Mouse (Mus musculus) kidney, postnatal 0 days (tissue): ENCODE measurements at regions not wholly inside any gene's neighbourhood (a gene's known extent, or its start where the extent isn't known, plus 50 kb on each side); places are given as distances from the start of the nearest gene placed in this dataset.

Source experiments
- ATAC-seq: fragments of 200-750 bp; cut with Nextera tagmentation; replicated peaks from 2 replicates; pipeline ENCODE4 v1.8.0; 2017; ENCODE audit warnings: low read depth, moderate number of reproducible peaks, moderate TSS enrichment, moderate library complexity; ENCODE audit not compliant: low FRiP score
- DNase-seq: peaks from one replicate; pipeline ENCODE4 v3.0.0-alpha.2; 2016; ENCODE audit warnings: low spot score
- H3K27ac ChIP-seq: fragments of 300-500 bp; sonication (generic); 2 replicates; pipeline ENCODE4 v1.5.1; 2014; ENCODE audit warnings: mild to moderate bottlenecking
- H3K27me3 ChIP-seq: fragments of 300-500 bp; sonication (generic); 2 replicates; pipeline ENCODE4 v1.6.1; 2014; ENCODE audit warnings: low read length, mixed read lengths; ENCODE audit not compliant: insufficient read depth
- H3K36me3 ChIP-seq: fragments of 300-500 bp; sonication (generic); 2 replicates; pipeline ENCODE4 v1.6.1; 2014; ENCODE audit warnings: low read length, mixed read lengths; ENCODE audit not compliant: insufficient read depth
- H3K4me1 ChIP-seq: fragments of 300-500 bp; sonication (generic); replicated peaks from 2 replicates; pipeline ENCODE4 v1.6.1; 2014; ENCODE audit warnings: antibody characterized with exemption, low read length, mixed read lengths; ENCODE audit not compliant: insufficient read depth
- H3K4me2 ChIP-seq: fragments of 300-500 bp; sonication (generic); 2 replicates; pipeline ENCODE4 v1.6.1; 2014; ENCODE audit warnings: mild to moderate bottlenecking, low read length, moderate library complexity, mixed read lengths
- H3K4me3 ChIP-seq: fragments of 300-500 bp; sonication (generic); replicated peaks from 2 replicates; pipeline ENCODE4 v1.5.1; 2014; ENCODE audit warnings: low read depth, low read length
- H3K9ac ChIP-seq: fragments of 300-500 bp; sonication (generic); 2 replicates; pipeline ENCODE4 v1.6.1; 2014; ENCODE audit warnings: low read depth, low read length
- H3K9me3 ChIP-seq: fragments of 300-500 bp; sonication (generic); replicated peaks from 2 replicates; pipeline ENCODE4 v1.6.1; 2016; ENCODE audit warnings: low read length, inconsistent platforms, mixed read lengths
- CTCF ChIP-seq: IDR thresholded peaks from 2 replicates; pipeline ENCODE4 v1.5.1; 2016; ENCODE audit warnings: antibody characterized with exemption, low read depth, mild to moderate bottlenecking, moderate library complexity
- WGBS: fragments of 180-500 bp; shearing (Covaris S2); extraction: QIAGEN DNeasy Blood & Tissue Kit; methylation state at CpG from one replicate; pipeline ENCODE4 v1.1.7; 2014; 5-methylcytosine and 5-hydroxymethylcytosine counted together

- Histone ChIP-seq H3K4me2 (0 out of 2 replicates have a peak overlapping the region, but pooled peaks have one; percentile 7), H3K36me3 (no peaks in the 10 kb centered on the region), H3K27ac (no peak overlapping the region), H3K27me3 (no peaks in the 10 kb centered on the region), H3K4me1 (no peaks in the 10 kb centered on the region), H3K9ac (no peak overlapping the region), H3K9me3 (no peaks in the 10 kb centered on the region), H3K4me3 (no peak overlapping the region)
- no peak for TF ChIP-seq CTCF
- 13% methylated on average over 6 of the region's 6 CpGs for WGBS
- peak; percentile 45 for DNase-seq
- no peak for ATAC-seq
Observed at GRCm38 (mm10) chr12:69082051-69082450, 76.9 kb downstream of the Rps29 start.

GRCm38 (mm10) chr12:69039553-69039952 is 119.4 kb downstream of the Rps29 start:
- DNase-seq (no peak), ATAC-seq (no peak)
- no peak overlapping the region for H3K27ac ChIP-seq
- no peaks in the 10 kb centered on the region for H3K4me1 ChIP-seq
- H3K27me3 ChIP-seq = no peaks in the 10 kb centered on the region
- no peaks in the 10 kb centered on the region for H3K9me3 ChIP-seq
- no peak overlapping the region for H3K4me2 ChIP-seq
- no peak overlapping the region for H3K9ac ChIP-seq
- no peak overlapping the region for H3K4me3 ChIP-seq
- 80% methylated on average over 4 of the region's 4 CpGs for WGBS
- no peak for TF ChIP-seq CTCF
- no peaks in the 10 kb centered on the region for H3K36me3 ChIP-seq

GRCm38 (mm10) chr12:69023594-69023993 is 135.4 kb downstream of the Rps29 start:
- no peak overlapping the region for H3K27ac ChIP-seq
- ATAC-seq = no peak
- H3K4me3 ChIP-seq = no peak overlapping the region
- no peaks in the 10 kb centered on the region for H3K27me3 ChIP-seq
- no peak for TF ChIP-seq CTCF
- H3K9me3 ChIP-seq = no peaks in the 10 kb centered on the region
- 56% methylated on average over 17 of the region's 17 CpGs for WGBS
- H3K36me3 ChIP-seq = no peaks in the 10 kb centered on the region
- DNase-seq = peak; percentile 7
- no peaks in the 10 kb centered on the region for H3K4me1 ChIP-seq
- H3K9ac ChIP-seq = no peak overlapping the region
- H3K4me2 ChIP-seq = no peak overlapping the region

GRCm38 (mm10) chr12:69016705-69017306 is 142.2 kb downstream of the Rps29 start:
- no peaks in the 10 kb centered on the region for H3K36me3 ChIP-seq
- no peak overlapping the region for H3K27ac ChIP-seq
- H3K4me3 ChIP-seq = no peak overlapping the region
- H3K4me2 ChIP-seq = no peak overlapping the region
- ATAC-seq (no peak), DNase-seq (no peak)
- 89% methylated on average over 7 of the region's 7 CpGs for WGBS
- H3K27me3 ChIP-seq = no peaks in the 10 kb centered on the region
- no peak for TF ChIP-seq CTCF
- H3K9ac ChIP-seq = no peak overlapping the region
- no peaks in the 10 kb centered on the region for H3K4me1 ChIP-seq
- no peaks in the 10 kb centered on the region for H3K9me3 ChIP-seq

- Histone ChIP-seq H3K27ac (no peak overlapping the region), H3K9ac (no peak overlapping the region), H3K36me3 (no peaks in the 10 kb centered on the region), H3K9me3 (no peaks in the 10 kb centered on the region), H3K27me3 (no peaks in the 10 kb centered on the region), H3K4me2 (no peak overlapping the region), H3K4me1 (no peaks in the 10 kb centered on the region), H3K4me3 (no peak overlapping the region)
- no peak for ATAC-seq
- no peak for TF ChIP-seq CTCF
- no peak for DNase-seq
Observed at GRCm38 (mm10) chr12:69005141-69005540, 153.8 kb downstream of the Rps29 start.

GRCm38 (mm10) chr12:69002106-69002505 is 156.9 kb downstream of the Rps29 start:
- Histone ChIP-seq H3K27ac (no peak overlapping the region), H3K36me3 (no peaks in the 10 kb centered on the region), H3K4me3 (no peak overlapping the region), H3K4me2 (no peak overlapping the region), H3K4me1 (no peaks in the 10 kb centered on the region), H3K27me3 (no peaks in the 10 kb centered on the region), H3K9ac (no peak overlapping the region), H3K9me3 (no peaks in the 10 kb centered on the region)
- DNase-seq (no peak), ATAC-seq (no peak)
- no peak for TF ChIP-seq CTCF
- WGBS = 86% methylated on average over 5 of the region's 5 CpGs

- Histone ChIP-seq H3K4me1 (no peaks in the 10 kb centered on the region), H3K36me3 (no peaks in the 10 kb centered on the region), H3K4me2 (no peak overlapping the region), H3K27ac (no peak overlapping the region), H3K9me3 (no peaks in the 10 kb centered on the region), H3K27me3 (no peaks in the 10 kb centered on the region), H3K4me3 (no peak overlapping the region), H3K9ac (no peak overlapping the region)
- 79% methylated on average over 6 of the region's 6 CpGs for WGBS
- DNase-seq (no peak), ATAC-seq (no peak)
- TF ChIP-seq CTCF = no peak
Observed at GRCm38 (mm10) chr12:68997259-68997658, 161.7 kb downstream of the Rps29 start.
